9 mouse cellular contexts compared by ENCODE assay signal in genomic region chr2:27973840-27974239, GRCm38 (mm10).
DNase-seq lines count a peak whose midpoint lies in the region; TF ChIP-seq lines count a peak whose summit lies in the region.
"Had no signal": no experiment of that assay in that cellular context is flagged by ENCODE, and none has a peak within 500 bp of the region (broad histone marks: within the 10 kb centered on the region; RNA-seq: fewer than 3 reads in every experiment).

No protein-coding gene starts in this region.

- no peak overlapping the region for H3K4me2 ChIP-seq in myocyte (ENCODE audit: low read depth)

- H3K27ac ChIP-seq in heart, embryonic 10.5 days, result 0 out of 2 replicates have a peak overlapping the region, but pooled peaks have one; percentile 13
- H3K27ac ChIP-seq in left cerebral cortex, adult 2 months, result no peak overlapping the region

- H3ac ChIP-seq in myocyte (ENCODE audit: control insufficient read depth, insufficient read length), result no peak overlapping the region

- no peaks in the 10 kb centered on the region for H3K79me2 ChIP-seq in myocyte (ENCODE audit: control insufficient read depth, insufficient read depth)

- DNase-seq in heart, adult 18-20 months, result peak; percentile 42 to 83
- no peak for DNase-seq in heart, postnatal 25 days (ENCODE audit: low spot score)
- DNase-seq in Muller cell, postnatal 12 days (ENCODE audit: inconsistent ontology term), result peak; percentile 24
- peak; percentile 77 to 86 for DNase-seq in cerebellum, postnatal 25 days
- DNase-seq in heart, embryonic 10.5 days (ENCODE audit: low spot score), result no peak
- peak; percentile 56 to 68 for DNase-seq in left cerebral cortex, adult 2 months (ENCODE audit: extremely low spot score in 1 of 2, low spot score in 2 of 2)
- peak; percentile 43 for DNase-seq in thymus, postnatal 25 days

- peaks cover 45% of the 10 kb centered on the region for H3K36me3 ChIP-seq in heart, embryonic 10.5 days
- peaks cover 57% of the 10 kb centered on the region for H3K36me3 ChIP-seq in myocyte (ENCODE audit: control insufficient read depth, insufficient read depth)

- no peak overlapping the region for H3K4me3 ChIP-seq in heart, embryonic 10.5 days
- H3K4me3 ChIP-seq in left cerebral cortex, adult 2 months, result no peak overlapping the region
- no peak overlapping the region for H3K4me3 ChIP-seq in myocyte
- H3K4me3 ChIP-seq: megakaryocyte, embryonic 14.5 days had no signal

- TF ChIP-seq CTCF in left cerebral cortex, adult 2 months (IDR thresholded peaks at IDR 0.05), result peak; percentile 84

- peaks cover 10% of the 10 kb centered on the region for H3K4me1 ChIP-seq in heart, embryonic 10.5 days
- H3K4me1 ChIP-seq: megakaryocyte, embryonic 14.5 days had no signal

- no peaks in the 10 kb centered on the region for H3K27me3 ChIP-seq in heart, embryonic 10.5 days (ENCODE audit: insufficient read depth, poor library complexity, severe bottlenecking)
- H3K27me3 ChIP-seq in myocyte (ENCODE audit: control insufficient read depth, insufficient read depth, insufficient read length), result no peaks in the 10 kb centered on the region

- WGBS in heart, embryonic 10.5 days, result 58% methylated on average over 3 of the region's 3 CpGs

- intact Hi-C loops in heart, postnatal 25 days (cut with DNase I), result loop anchor here (1.0 to 5.0 kb wide), 3 partner anchors 47 to 422 kb away; no protein-coding TSS in a partner anchor
- intact Hi-C loops in left cerebral cortex, adult 2 months (cut with DNase I), result loop anchor here (1.0 to 5.0 kb wide), 3 partner anchors 48 to 422 kb away; no protein-coding TSS in a partner anchor

- no peaks in the 10 kb centered on the region for H3K9me3 ChIP-seq in heart, embryonic 10.5 days

- TF ChIP-seq POLR2A in myocyte (IDR thresholded peaks at IDR 0.05; ENCODE audit: insufficient read length, low read depth), result peak; percentile 14

TF ChIP-seq in myocyte, 11 proteins besides CTCF, POLR2A, EP300 and RAD21:
- TF ChIP-seq MYOG (IDR thresholded peaks at IDR 0.05; ENCODE audit: control insufficient read depth in 1 of 3, insufficient read depth in 1 of 3, insufficient read length in 2 of 3, low read depth in 2 of 3), result no peak
- TF ChIP-seq USF1 (IDR thresholded peaks at IDR 0.05; ENCODE audit: low read depth), result no peak
- TF ChIP-seq TCF12 (IDR thresholded peaks at IDR 0.05; ENCODE audit: insufficient read depth, poor library complexity, severe bottlenecking), result no peak
- TF ChIP-seq POLR2AphosphoS2 (IDR thresholded peaks at IDR 0.05; ENCODE audit: insufficient read length, low read depth), result peak; percentile 46
- TF ChIP-seq MAX (IDR thresholded peaks at IDR 0.05; ENCODE audit: low read depth), result no peak

Comparison
In these comparisons a context has a peak if more than half of its experiments do, and no peak if none do; other contexts are left out.
1. DNase-seq: peak in heart, adult 18-20 months (2 of 2), Muller cell, postnatal 12 days (single experiment), cerebellum, postnatal 25 days (2 of 2), left cerebral cortex, adult 2 months (2 of 2) and thymus, postnatal 25 days (single experiment); none in heart, postnatal 25 days (single experiment) and heart, embryonic 10.5 days (single experiment).